Mouse (Mus musculus) forebrain, embryonic 13.5 days (tissue): ENCODE measurements around the gene Fhl2. TPM values are rescaled to one million over a fixed set of nuclear protein-coding genes. Genes with fewer than 3 reads are reported as not detected.

ENCODE experiments used
- ATAC-seq: fragments of 200-750 bp; cut with Nextera tagmentation; 2 replicates; pipeline ENCODE4 v1.8.0; 2017
- H3K27ac ChIP-seq: fragments of 300-500 bp; sonication (generic); 2 replicates; pipeline ENCODE4 v1.5.1; 2015; ENCODE audit warnings: inconsistent platforms, mild to moderate bottlenecking, moderate library complexity
- H3K27me3 ChIP-seq: fragments of 300-500 bp; sonication (generic); 2 replicates; pipeline ENCODE4 v1.6.1; 2015; ENCODE audit warnings: mild to moderate bottlenecking, inconsistent platforms
- H3K36me3 ChIP-seq: fragments of 300-500 bp; sonication (generic); 2 replicates; pipeline ENCODE4 v1.6.1; 2015; ENCODE audit warnings: mild to moderate bottlenecking, inconsistent platforms; ENCODE audit not compliant: poor library complexity, severe bottlenecking
- H3K4me1 ChIP-seq: fragments of 300-500 bp; sonication (generic); 2 replicates; pipeline ENCODE4 v1.6.1; 2015; ENCODE audit warnings: inconsistent platforms
- H3K4me2 ChIP-seq: fragments of 300-500 bp; sonication (generic); 2 replicates; pipeline ENCODE4 v1.6.1; 2015; ENCODE audit warnings: inconsistent platforms, mild to moderate bottlenecking, moderate library complexity
- H3K4me3 ChIP-seq: fragments of 300-500 bp; sonication (generic); 2 replicates; pipeline ENCODE4 v1.5.1; 2015; ENCODE audit warnings: mild to moderate bottlenecking, inconsistent platforms
- H3K9ac ChIP-seq: fragments of 300-500 bp; sonication (generic); 2 replicates; pipeline ENCODE4 v1.6.1; 2015; ENCODE audit warnings: mild to moderate bottlenecking, inconsistent platforms
- H3K9me3 ChIP-seq: fragments of 300-500 bp; sonication (generic); replicated peaks from 2 replicates; pipeline ENCODE4 v1.6.1; 2016; ENCODE audit warnings: inconsistent platforms
- WGBS: fragments of 180-500 bp; shearing (Covaris S2); methylation state at CpG from one replicate; pipeline ENCODE4 v1.1.7; 2015; 5-methylcytosine and 5-hydroxymethylcytosine counted together
- polyA plus RNA-seq: library from polyadenylated mRNA; unstranded; fragments of >200 nt; fragmentation: Nextera tagmentation; extraction: Ambion mirVana; gene quantifications from 2 replicates; pipeline ENCODE4 v1.2.1, GENCODE M21; 2015

Fhl2 gene
- polyA plus RNA-seq, 1 experiment from 2014 or later = 6.2 TPM

DNA sequence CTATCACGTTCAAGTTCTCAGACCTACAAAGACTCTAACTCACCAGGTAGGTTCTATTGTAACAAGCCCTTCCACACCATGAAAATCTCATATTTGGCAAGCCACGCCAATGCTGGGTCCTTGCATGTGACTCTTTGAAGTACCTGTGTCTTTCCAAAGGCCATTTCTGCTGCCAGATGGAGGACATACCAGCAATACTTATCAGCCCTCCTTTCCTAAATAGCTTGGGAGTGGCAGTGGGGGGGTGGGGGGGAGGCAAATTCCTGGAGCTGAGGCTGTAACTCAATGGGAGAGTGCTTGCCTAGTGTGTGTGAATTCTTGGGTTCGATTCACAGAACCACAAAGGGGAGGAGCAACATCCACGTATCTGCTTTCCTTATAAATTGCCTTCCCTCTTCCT, 72.1 kb downstream of the Fhl2 start:
- no peak for ATAC-seq
- no peak overlapping the region for H3K27ac ChIP-seq
- H3K36me3 ChIP-seq = peaks cover 3% of the 10 kb centered on the region; the same call in 1 of the 2 replicates
- no peaks in the 10 kb centered on the region for H3K9me3 ChIP-seq
- H3K27me3 ChIP-seq = no peaks in the 10 kb centered on the region
- H3K4me2 ChIP-seq = no peak overlapping the region
- H3K4me1 ChIP-seq = no peaks in the 10 kb centered on the region
- WGBS = 84% methylated on average over 4 of the region's 4 CpGs
- H3K9ac ChIP-seq = no peak overlapping the region
- H3K4me3 ChIP-seq = no peak overlapping the region

DNA sequence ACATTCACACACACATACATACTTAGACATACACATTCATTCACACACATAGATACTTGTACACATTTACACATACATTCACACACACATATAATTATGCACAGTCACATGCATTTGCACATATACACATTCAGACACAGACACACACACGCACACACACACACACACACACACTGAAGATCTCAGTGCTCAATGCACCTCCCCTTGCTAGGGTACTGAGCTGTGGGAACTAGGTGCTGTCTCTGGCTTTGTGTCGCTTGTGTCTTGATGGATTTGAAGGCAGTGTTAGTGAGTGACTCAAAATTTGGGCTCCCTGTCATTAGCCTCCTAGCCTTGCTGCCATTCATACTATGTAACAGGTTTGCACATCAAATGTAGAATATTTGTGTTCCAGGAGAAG, 74.2 kb downstream of the Fhl2 start:
- H3K4me2 ChIP-seq = no peak overlapping the region
- H3K4me1 ChIP-seq = no peaks in the 10 kb centered on the region

GRCm38 (mm10) chr1:43120950-43121349, 75.8 kb downstream of the Fhl2 start:
- H3K4me2 ChIP-seq = no peak overlapping the region
- H3K27me3 ChIP-seq = no peaks in the 10 kb centered on the region
- 97% methylated on average over 5 of the region's 5 CpGs for WGBS
- no peak overlapping the region for H3K4me3 ChIP-seq
- no peak overlapping the region for H3K9ac ChIP-seq
- H3K9me3 ChIP-seq = no peaks in the 10 kb centered on the region
- H3K27ac ChIP-seq = no peak overlapping the region
- peaks cover 31% of the 10 kb centered on the region for H3K36me3 ChIP-seq
- no peaks in the 10 kb centered on the region for H3K4me1 ChIP-seq
- ATAC-seq = no peak

More for the DNA sequence above, 74.2 kb downstream of the Fhl2 start:
- Histone ChIP-seq H3K9ac (no peak overlapping the region), H3K27me3 (no peaks in the 10 kb centered on the region), H3K4me3 (no peak overlapping the region), H3K9me3 (no peaks in the 10 kb centered on the region), H3K36me3 (peaks cover 15% of the 10 kb centered on the region), H3K27ac (no peak overlapping the region)
- no peak for ATAC-seq
- 87% methylated on average over 2 of the region's 2 CpGs for WGBS

DNA sequence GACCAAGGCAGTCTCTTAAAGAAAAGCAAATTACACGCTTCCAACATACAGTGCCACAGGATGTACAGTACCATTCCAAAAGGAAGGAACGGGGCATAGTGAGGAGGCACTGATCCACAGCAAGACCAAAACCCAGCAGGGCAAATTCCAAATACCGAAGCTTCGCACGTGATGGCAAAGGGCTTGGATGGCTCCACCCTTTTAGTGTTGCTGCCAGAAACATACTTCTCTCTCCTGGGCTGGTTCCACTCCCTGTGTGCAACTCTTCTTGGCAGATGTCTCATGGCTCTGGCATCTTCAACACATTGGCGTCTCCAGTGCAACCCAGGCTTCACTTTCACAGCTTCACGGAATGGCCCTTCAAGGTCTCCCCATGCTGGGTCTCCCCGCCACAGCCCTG, 79.3 kb downstream of the Fhl2 start:
- Histone ChIP-seq H3K9ac (no peak overlapping the region), H3K4me2 (no peak overlapping the region), H3K9me3 (no peaks in the 10 kb centered on the region), H3K27me3 (no peaks in the 10 kb centered on the region), H3K4me3 (no peak overlapping the region), H3K4me1 (no peaks in the 10 kb centered on the region), H3K36me3 (peaks cover 57% of the 10 kb centered on the region), H3K27ac (no peak overlapping the region)
- WGBS = 97% methylated on average over 8 of the region's 8 CpGs
- no peak for ATAC-seq

DNA sequence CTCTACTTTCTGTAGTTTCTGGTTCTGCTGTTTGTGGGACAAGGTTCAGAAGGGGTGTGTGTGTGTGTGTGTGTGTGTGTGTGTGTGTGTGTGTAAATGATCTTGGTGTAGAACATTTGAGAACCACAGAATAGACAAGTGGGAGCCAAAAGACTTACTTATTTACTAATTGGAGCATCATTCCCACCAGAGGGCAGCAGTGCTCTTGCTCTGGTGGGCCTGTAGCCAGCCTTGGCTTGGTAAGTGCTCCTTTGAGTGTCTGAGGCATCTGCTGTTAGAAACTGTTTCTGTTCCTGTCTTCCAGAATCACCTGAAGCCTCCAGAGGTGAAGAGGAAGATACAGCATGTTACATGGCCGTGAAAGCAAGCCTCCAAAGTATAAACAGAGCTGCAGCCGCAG, 83.9 kb downstream of the Fhl2 start:
- no peaks in the 10 kb centered on the region for H3K27me3 ChIP-seq
- H3K4me3 ChIP-seq = no peak overlapping the region
- no peak overlapping the region for H3K9ac ChIP-seq
- ATAC-seq = 0 out of 2 replicates have a peak, but pooled peaks have one; percentile 38
- peaks cover 71% of the 10 kb centered on the region for H3K36me3 ChIP-seq
- 94% methylated on average over 2 of the region's 2 CpGs for WGBS
- no peak overlapping the region for H3K4me2 ChIP-seq
- no peak overlapping the region for H3K27ac ChIP-seq
- H3K4me1 ChIP-seq = no peaks in the 10 kb centered on the region
- no peaks in the 10 kb centered on the region for H3K9me3 ChIP-seq

GRCm38 (mm10) chr1:43110556-43110955, 86.2 kb downstream of the Fhl2 start:
- WGBS = 54% methylated on average over 4 of the region's 4 CpGs
- Histone ChIP-seq H3K36me3 (peaks cover 72% of the 10 kb centered on the region), H3K27me3 (no peaks in the 10 kb centered on the region), H3K4me1 (no peaks in the 10 kb centered on the region), H3K27ac (no peak overlapping the region), H3K9ac (no peak overlapping the region), H3K4me2 (no peak overlapping the region), H3K9me3 (no peaks in the 10 kb centered on the region), H3K4me3 (no peak overlapping the region)
- ATAC-seq = no peak

DNA sequence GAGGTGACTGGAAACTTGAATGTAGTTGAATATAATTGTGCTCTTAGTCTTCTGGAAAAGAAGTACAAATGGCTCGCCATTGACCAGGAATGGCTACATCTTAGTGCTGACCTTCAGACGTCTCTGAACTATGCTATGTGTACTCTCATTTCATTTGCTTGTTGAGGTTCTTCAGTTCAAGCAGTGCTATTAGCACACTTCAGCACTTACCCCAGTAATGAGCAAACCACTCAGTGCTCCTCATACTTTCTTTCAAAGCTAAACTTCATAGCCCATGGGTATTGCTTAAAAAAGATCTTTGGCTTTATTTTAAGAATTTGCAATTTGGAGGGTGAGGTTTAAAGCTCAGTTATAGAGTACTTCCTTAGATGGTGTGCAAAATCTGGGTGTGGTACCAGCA, 88.1 kb downstream of the Fhl2 start:
- no peak for ATAC-seq
- WGBS = 90% methylated on average over 2 of the region's 2 CpGs
- no peak overlapping the region for H3K4me2 ChIP-seq
- H3K27ac ChIP-seq = no peak overlapping the region
- H3K9me3 ChIP-seq = no peaks in the 10 kb centered on the region
- H3K27me3 ChIP-seq = no peaks in the 10 kb centered on the region
- H3K9ac ChIP-seq = no peak overlapping the region
- no peak overlapping the region for H3K4me3 ChIP-seq
- H3K36me3 ChIP-seq = peaks cover 68% of the 10 kb centered on the region
- no peaks in the 10 kb centered on the region for H3K4me1 ChIP-seq

GRCm38 (mm10) chr1:43098031-43098984, 98.5 kb downstream of the Fhl2 start, which contains the start of the genes Tgfbrap1 and AI597479:
Gene Tgfbrap1 (minus strand): TSS chr1:43098637.
Gene AI597479 (plus strand): TSS chr1:43098710.
- peaks cover 24% of the 10 kb centered on the region for H3K36me3 ChIP-seq
- WGBS = under 1% methylated on average over 55 of the region's 57 CpGs
- ATAC-seq = peak; percentile 97

GRCm38 (mm10) chr1:43094206-43094605, 102.6 kb downstream of the Fhl2 start:
- H3K9me3 ChIP-seq = no peaks in the 10 kb centered on the region
- WGBS = 77% methylated on average over 2 of the region's 2 CpGs

More at GRCm38 (mm10) chr1:43098031-43098984, 98.5 kb downstream of the Fhl2 start, which contains the start of the genes Tgfbrap1 and AI597479:
- Histone ChIP-seq H3K27me3 (no peaks in the 10 kb centered on the region), H3K4me1 (peaks cover 17% of the 10 kb centered on the region), H3K4me2 (peak within 1 kb of the TSS; percentile 77), H3K9me3 (no peaks in the 10 kb centered on the region), H3K4me3 (peak within 1 kb of the TSS; percentile 92), H3K9ac (peak within 1 kb of the TSS; percentile 90), H3K27ac (peak within 1 kb of the TSS; percentile 100)

DNA sequence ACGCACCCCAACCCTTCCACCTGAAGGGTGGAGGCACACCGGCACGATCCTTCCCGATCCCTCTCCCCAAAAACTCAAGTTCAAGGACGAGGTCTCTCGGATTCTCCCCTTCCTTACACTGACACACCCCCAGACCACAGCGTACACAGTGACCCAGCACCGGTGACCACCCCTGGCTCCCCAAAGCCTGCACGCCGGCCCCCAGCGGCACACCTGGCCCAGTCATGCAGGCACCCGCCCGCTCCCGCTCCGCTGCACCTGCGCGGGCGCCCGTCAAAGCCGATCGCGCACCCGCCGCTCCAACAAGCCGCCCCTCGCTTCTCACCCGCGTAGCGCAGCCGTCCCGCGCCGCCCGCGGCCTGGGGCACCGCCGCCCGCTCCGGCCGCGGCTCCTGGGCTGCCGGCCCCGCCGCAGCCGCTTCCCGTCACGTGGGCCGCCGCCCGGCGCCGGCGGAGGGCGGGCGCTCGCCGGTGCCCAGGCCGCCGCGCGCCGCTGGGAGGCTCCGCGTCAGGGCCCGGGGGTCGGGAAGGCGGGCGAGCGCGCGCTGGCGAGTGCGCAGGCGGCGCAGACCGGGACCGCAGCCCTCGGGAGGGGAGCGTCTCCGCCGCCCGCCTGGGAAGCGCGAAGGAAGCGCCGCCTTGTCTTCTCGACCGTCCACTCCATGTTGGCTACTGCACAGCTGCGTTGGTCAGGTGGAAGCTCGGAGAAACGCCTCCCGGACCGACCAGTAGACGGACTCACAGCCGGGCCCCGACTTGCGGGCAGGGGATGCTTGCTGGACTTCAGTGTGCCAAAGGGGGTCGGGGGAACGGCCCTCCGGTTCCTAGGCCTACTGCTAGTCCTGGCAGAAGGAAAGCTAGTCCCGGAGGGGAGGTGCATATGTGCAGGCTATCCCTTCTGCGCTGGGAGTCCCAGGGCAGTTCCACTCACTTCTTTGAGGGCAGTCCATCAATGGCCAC, 104.4 kb downstream of the Fhl2 start:
- H3K9me3 ChIP-seq = no peaks in the 10 kb centered on the region
- H3K4me2 ChIP-seq = peak overlapping the region; percentile 82
- ATAC-seq = peak; percentile 89
- H3K36me3 ChIP-seq = no peaks in the 10 kb centered on the region
- WGBS = under 1% methylated on average over 93 of the region's 102 CpGs
- peak overlapping the region; percentile 91 for H3K9ac ChIP-seq
- peak overlapping the region; percentile 72 for H3K27ac ChIP-seq
- H3K4me1 ChIP-seq = peaks cover 30% of the 10 kb centered on the region
- peak overlapping the region; percentile 76 for H3K4me3 ChIP-seq
- no peaks in the 10 kb centered on the region for H3K27me3 ChIP-seq

More at GRCm38 (mm10) chr1:43094206-43094605, 102.6 kb downstream of the Fhl2 start:
- Histone ChIP-seq H3K27ac (no peak overlapping the region), H3K27me3 (no peaks in the 10 kb centered on the region), H3K4me2 (no peak overlapping the region), H3K9ac (no peak overlapping the region), H3K36me3 (no peaks in the 10 kb centered on the region), H3K4me1 (peaks cover 32% of the 10 kb centered on the region), H3K4me3 (no peak overlapping the region)
- no peak for ATAC-seq

DNA sequence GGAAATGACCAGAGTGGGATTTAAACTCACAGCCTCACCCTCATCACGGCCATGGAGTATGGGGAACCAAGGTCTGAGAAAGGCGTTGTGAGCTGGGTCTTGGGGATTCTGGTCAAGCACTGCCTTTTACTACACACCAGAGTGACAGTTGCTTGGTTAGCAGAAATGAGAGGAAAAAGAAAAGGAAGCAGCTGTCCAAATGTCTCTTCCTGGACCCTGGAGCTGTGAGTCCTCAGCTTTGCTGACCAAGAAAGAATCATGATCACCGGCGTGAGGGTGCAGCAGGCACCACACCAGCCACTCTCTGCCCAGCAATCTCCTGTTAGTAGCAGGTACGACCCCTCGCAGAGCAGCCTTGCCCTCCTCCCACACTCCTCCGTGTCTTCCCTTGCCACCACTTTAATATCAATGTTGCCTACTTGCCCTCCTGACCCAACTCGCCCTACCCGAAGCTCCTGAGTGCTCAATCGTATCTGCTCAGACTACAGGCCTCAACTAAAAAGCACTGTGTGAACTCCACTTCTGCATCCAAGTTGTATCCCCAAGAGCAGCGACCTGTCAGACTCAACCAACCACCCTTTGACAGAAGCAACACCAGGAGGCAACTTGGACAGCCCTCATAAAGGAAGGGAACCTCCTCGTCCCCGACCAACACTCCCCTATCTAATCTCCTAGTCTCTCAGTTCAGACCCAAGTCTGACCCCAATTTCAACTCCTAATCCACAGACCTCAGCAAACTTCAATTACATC, 105.3 kb downstream of the Fhl2 start:
- ATAC-seq = peak; percentile 25
- Histone ChIP-seq H3K27ac (peak overlapping the region; percentile 72; the same call in 1 of the 2 replicates), H3K4me1 (peaks cover 24% of the 10 kb centered on the region), H3K9me3 (no peaks in the 10 kb centered on the region), H3K9ac (peak overlapping the region; percentile 91), H3K36me3 (no peaks in the 10 kb centered on the region), H3K4me3 (peak overlapping the region; percentile 76), H3K27me3 (no peaks in the 10 kb centered on the region), H3K4me2 (peak overlapping the region; percentile 82)
- WGBS = 44% methylated on average over 13 of the region's 13 CpGs
